Mouse (Mus musculus) common myeloid progenitor, adult 5-6 weeks (primary cell): ENCODE results near the gene Rabac1. TPM values are rescaled to one million over a fixed set of nuclear protein-coding genes. Genes with fewer than 3 reads are reported as not detected.

Experiments used
- ATAC-seq: replicated peaks from 2 replicates; pipeline ENCODE4 v1.8.0; 2016; ENCODE audit warnings: low read depth, mild to moderate bottlenecking, moderate TSS enrichment, inconsistent platforms; ENCODE audit not compliant: poor library complexity, severe bottlenecking
- total RNA-seq: library from RNA; stranded (forward); fragments of 200-1000, 187-1606 nt; gene quantifications from 2 replicates; pipeline ENCODE4 v1.2.3, GENCODE M21; 2017

Rabac1 gene
- total RNA-seq, 1 experiment from 2014 or later, result 82.6 TPM

DNA sequence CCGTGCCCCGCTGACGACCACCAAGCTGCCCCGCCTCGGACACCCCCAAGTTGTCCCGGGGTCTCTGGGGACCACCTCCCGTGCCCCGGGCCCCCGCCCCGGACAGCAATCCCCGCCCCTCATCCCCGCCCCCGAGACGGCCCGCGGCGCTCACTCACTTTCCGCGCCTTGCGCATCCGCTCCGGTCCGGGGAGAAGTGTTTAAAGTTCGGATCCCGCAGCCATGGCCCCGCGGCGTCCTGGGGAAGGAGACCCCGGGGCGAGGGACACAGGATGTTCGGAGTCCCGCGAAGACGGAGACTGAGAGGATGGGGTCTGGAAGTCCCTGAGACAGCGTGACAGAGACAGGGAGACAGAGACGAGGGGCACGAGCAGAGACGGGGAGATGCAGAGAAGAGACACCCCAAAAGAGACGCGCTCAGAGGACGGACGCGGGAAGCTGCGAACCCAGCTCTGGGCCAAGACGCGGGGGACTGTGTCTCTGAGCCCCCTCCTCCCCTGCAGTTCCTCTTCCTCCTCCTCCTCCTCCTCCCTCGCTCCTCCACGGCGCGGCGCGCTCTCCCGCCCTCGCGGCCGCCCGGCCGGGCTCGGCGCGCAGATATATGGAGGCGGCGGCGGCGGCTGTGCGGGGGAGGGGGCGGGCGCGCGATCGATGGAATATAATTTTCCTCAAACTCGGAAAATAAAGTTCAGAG, 28.1 kb downstream of the Rabac1 start, which contains the start of gene Gm4881:
Gene Gm4881, minus strand, starts transcription at position 238 of the 694 bp plus-strand sequence.
- ATAC-seq, result peak; percentile 24

DNA sequence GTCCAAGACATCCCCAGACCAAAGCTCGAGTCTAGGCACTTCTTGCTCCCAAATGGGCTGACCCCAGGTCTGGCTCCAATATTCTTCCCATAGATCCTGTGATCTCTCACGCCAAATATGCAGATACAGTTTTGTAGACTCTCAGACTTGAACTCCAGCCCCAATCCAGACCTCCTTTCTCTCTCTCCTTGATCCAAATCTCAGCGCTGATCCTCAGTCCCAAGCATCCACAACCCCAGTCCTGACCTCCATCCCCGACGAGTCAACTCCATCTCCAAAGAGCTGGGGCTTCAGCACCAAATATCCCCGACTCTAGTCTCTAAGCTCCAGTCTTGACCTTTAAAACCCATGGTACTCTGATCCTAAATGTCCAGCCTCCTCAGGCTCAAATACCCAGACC, 28.9 kb downstream of the Rabac1 start:
- ATAC-seq, result no peak

DNA sequence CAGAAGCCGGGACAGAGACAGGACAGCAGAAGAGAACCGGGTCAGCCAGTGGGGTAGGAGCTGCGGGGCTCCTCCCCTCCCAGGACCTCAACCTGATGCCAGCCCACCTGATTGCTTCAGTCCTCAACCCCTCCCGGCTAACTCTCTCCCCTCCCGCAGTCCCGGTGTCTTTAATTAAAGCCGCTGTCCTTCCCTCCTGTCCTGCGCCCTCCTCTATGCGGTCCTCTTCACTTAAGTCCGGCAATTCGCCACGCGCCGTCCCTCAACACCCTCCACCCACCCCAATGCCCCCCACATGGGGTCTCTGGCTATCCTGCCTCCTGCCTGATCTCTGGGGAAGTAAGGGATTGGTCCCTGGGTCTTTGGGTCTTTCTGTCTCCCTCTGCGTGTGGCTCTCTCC, 40.9 kb downstream of the Rabac1 start:
- ATAC-seq, result no peak

DNA sequence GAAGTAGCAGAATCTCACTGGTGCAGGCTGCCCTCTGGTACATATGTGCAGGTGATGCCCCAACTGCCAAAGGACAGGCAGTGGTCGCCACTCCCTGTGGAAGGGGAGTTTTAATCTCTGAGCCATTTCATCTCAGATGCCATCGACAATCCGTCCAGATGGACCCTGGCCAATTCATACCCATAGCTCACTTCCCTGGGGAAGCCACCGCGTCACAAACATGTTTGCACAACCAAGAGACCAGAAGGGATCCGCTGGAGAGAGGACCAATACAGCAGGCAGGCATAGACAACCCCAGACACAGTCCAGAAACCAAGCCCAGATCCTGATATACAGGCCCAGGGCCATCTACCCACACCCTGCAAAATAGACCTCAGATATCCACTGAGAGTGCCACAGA, 42.1 kb downstream of the Rabac1 start:
- ATAC-seq, result no peak

Other genes with a start within 250 kb of the Rabac1 start
- not detected in 2 replicates for gene Gm4763, start 245.8 kb downstream of the Rabac1 start, total RNA-seq
- 5.7 and 9.7 TPM in 2 replicates for gene Cd177, start 212.4 kb downstream of the Rabac1 start, total RNA-seq
- gene Ceacam10, start 195.5 kb downstream of the Rabac1 start, total RNA-seq, result 1.2 TPM in 1 of 2 replicates, not detected in the other
- gene Gm9844, start 110.5 kb downstream of the Rabac1 start, total RNA-seq, result 34.7 and 43.7 TPM in 2 replicates
- not detected in 2 replicates for gene Lypd4, start 102.8 kb downstream of the Rabac1 start, total RNA-seq
- not detected in 2 replicates for gene Dmrtc2, start 102.7 kb downstream of the Rabac1 start, total RNA-seq
- gene Rps19, start 88.4 kb downstream of the Rabac1 start, total RNA-seq, result 1,538 and 1,683 TPM in 2 replicates
- gene Cd79a, start 75.4 kb downstream of the Rabac1 start, total RNA-seq, result not detected in 2 replicates
- gene Arhgef1, start 69.8 kb downstream of the Rabac1 start, total RNA-seq, result 43.2 and 54.1 TPM in 2 replicates
- gene Gm4881, start 28.3 kb downstream of the Rabac1 start, total RNA-seq, result not detected in 2 replicates
- 17.1 and 23.8 TPM in 2 replicates for gene Atp1a3, start 33.2 kb upstream of the Rabac1 start, total RNA-seq
- gene Grik5, start 99.6 kb upstream of the Rabac1 start, total RNA-seq, result 10.4 and 11.5 TPM in 2 replicates
- gene Zfp574, start 99.8 kb upstream of the Rabac1 start, total RNA-seq, result 4.8 and 8.4 TPM in 2 replicates
- gene Pou2f2, start 207.0 kb upstream of the Rabac1 start, total RNA-seq, result 3.8 and 4.7 TPM in 2 replicates
- 16.4 and 17.6 TPM in 2 replicates for gene Dedd2, start 247.9 kb upstream of the Rabac1 start, total RNA-seq
- 8.3 and 10.2 TPM in 2 replicates for gene Zfp526, start 248.7 kb upstream of the Rabac1 start, total RNA-seq